Comparison of ENCODE assay signal across 10 mouse cellular contexts in the genomic region with DNA sequence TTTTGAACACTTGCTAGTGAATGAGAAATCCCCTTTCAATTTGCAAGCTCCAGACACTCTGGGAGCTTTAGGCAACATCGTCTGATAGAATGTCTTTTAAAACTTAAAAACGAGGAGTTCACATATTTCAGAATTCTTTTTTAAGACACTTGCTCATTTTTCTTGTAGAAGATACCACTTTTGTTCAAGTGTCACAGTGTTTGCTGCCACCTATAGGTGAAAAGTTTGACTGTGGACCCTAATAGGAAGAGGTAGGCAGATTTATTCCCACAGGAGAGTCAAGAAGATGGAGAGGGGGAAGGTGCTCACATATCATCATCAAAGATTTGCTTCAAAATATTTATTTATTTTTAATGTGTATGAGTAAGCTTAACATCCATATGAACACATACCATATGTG. TPM values are rescaled to one million over a fixed set of nuclear protein-coding genes. Genes with fewer than 3 reads are reported as not detected.
DNase-seq lines count a peak whose midpoint lies in the region; ATAC-seq lines count a peak whose summit lies in the region.
"Had no signal": no experiment of that assay in that cellular context is flagged by ENCODE, and none has a peak within 500 bp of the region (broad histone marks: within the 10 kb centered on the region; RNA-seq: fewer than 3 reads in every experiment).

No protein-coding gene starts in this region.

- no peaks in the 10 kb centered on the region for H3K9me3 ChIP-seq in midbrain, embryonic 14.5 days (ENCODE audit: control insufficient read depth, low read length)
- no peaks in the 10 kb centered on the region for H3K9me3 ChIP-seq in midbrain, embryonic 13.5 days
- H3K9me3 ChIP-seq: hindbrain, embryonic 15.5 days; lung, embryonic 15.5 days had no signal

- peak; percentile 23 for DNase-seq in heart, postnatal 4 days
- no peak for DNase-seq in heart, postnatal 36 days
- peak; percentile 82 for DNase-seq in midbrain, embryonic 14.5 days
- DNase-seq in R1 (ENCODE audit: low read depth, low spot score) = peak; percentile 70
- DNase-seq in urinary bladder, postnatal 14 days (ENCODE audit: low spot score) = no peak
- no peak for DNase-seq in cerebellum, postnatal 4 days (ENCODE audit: low spot score in 2 of 2)

- ATAC-seq in midbrain, embryonic 14.5 days (ENCODE audit: low FRiP score, low TSS enrichment) = no peak
- no peak for ATAC-seq in midbrain, embryonic 13.5 days
- 0 out of 2 replicates have a peak, but pooled peaks have one; percentile 42 for ATAC-seq in megakaryocyte progenitor cell, adult 5-6 weeks (replicated peaks; ENCODE audit: poor library complexity)

- H3K36me3 ChIP-seq in midbrain, embryonic 14.5 days (ENCODE audit: control insufficient read depth, insufficient read depth, low read length) = peaks cover 58% of the 10 kb centered on the region
- H3K36me3 ChIP-seq in midbrain, embryonic 13.5 days = peaks cover 65% of the 10 kb centered on the region

- whole genome bisulfite sequencing in midbrain, embryonic 14.5 days = 87% methylated on average over 2 of the region's 2 CpGs
- 80% methylated on average over 2 of the region's 2 CpGs for WGBS in midbrain, embryonic 13.5 days

- H3K9ac ChIP-seq in midbrain, embryonic 14.5 days (replicated peaks; ENCODE audit: low read length) = no peak overlapping the region
- no peak overlapping the region for H3K9ac ChIP-seq in midbrain, embryonic 13.5 days (replicated peaks)
- H3K9ac ChIP-seq: hindbrain, embryonic 15.5 days; lung, embryonic 15.5 days had no signal

- H3K4me1 ChIP-seq in midbrain, embryonic 14.5 days (ENCODE audit: control insufficient read depth, insufficient read depth, low read length) = no peaks in the 10 kb centered on the region
- no peaks in the 10 kb centered on the region for H3K4me1 ChIP-seq in midbrain, embryonic 13.5 days (replicated peaks)
- H3K4me1 ChIP-seq: hindbrain, embryonic 15.5 days; lung, embryonic 15.5 days had no signal

- H3K4me2 ChIP-seq in midbrain, embryonic 14.5 days (ENCODE audit: low read length) = no peak overlapping the region
- H3K4me2 ChIP-seq in midbrain, embryonic 13.5 days (replicated peaks) = no peak overlapping the region
- H3K4me2 ChIP-seq: hindbrain, embryonic 15.5 days; lung, embryonic 15.5 days had no signal

- no peak overlapping the region for H3K27ac ChIP-seq in midbrain, embryonic 14.5 days (replicated peaks; ENCODE audit: low read depth, low read length)
- H3K27ac ChIP-seq in midbrain, embryonic 13.5 days = no peak overlapping the region
- H3K27ac ChIP-seq: hindbrain, embryonic 15.5 days; lung, embryonic 15.5 days had no signal

- intact Hi-C loops in heart, postnatal 36 days (cut with DNase I) = loop anchor here (5.0 kb wide), 1 partner anchor 102 kb away; no protein-coding TSS in a partner anchor

- no peaks in the 10 kb centered on the region for H3K27me3 ChIP-seq in midbrain, embryonic 14.5 days (ENCODE audit: control insufficient read depth, insufficient read depth, low read length)
- no peaks in the 10 kb centered on the region for H3K27me3 ChIP-seq in midbrain, embryonic 13.5 days
- H3K27me3 ChIP-seq: hindbrain, embryonic 15.5 days; lung, embryonic 15.5 days had no signal

- no peak overlapping the region for H3K4me3 ChIP-seq in midbrain, embryonic 14.5 days (replicated peaks; ENCODE audit: low read depth, low read length)
- H3K4me3 ChIP-seq in midbrain, embryonic 13.5 days (replicated peaks) = no peak overlapping the region
- H3K4me3 ChIP-seq: hindbrain, embryonic 15.5 days; lung, embryonic 15.5 days had no signal

RNA-seq across cellular contexts. Expression of a gene that starts 8.4 kb away (rescaled TPM):
- 10 to 100 TPM; 23.3 to 25.3 TPM for total RNA-seq in heart, postnatal 4 days (2021)
- 10 to 100 TPM; 12.7 to 13.2 TPM for total RNA-seq in heart, postnatal 36 days (2021)
- polyA plus RNA-seq in midbrain, embryonic 14.5 days (2014; fragmentation: Nextera tagmentation; extraction: Ambion mirVana) = 53.4 and 55.1 TPM in 2 replicates
- 50.8 and 55.5 TPM in 2 replicates for polyA plus RNA-seq in midbrain, embryonic 13.5 days (2015; fragmentation: Nextera tagmentation; extraction: Ambion mirVana)
- total RNA-seq in megakaryocyte progenitor cell, adult 5-6 weeks (2015) = 54.3 and 55.0 TPM in 2 replicates
- 49.5 and 50.6 TPM in 2 replicates for total RNA-seq in megakaryocyte progenitor cell, adult 5-6 weeks (2017)

RNA-seq across cellular contexts. Expression of a gene that starts 59.5 kb away (rescaled TPM):
- 10 to 100 TPM; 37.4 to 40.4 TPM for total RNA-seq in heart, postnatal 4 days (2021)
- 10 to 100 TPM; 20.6 to 23.1 TPM for total RNA-seq in heart, postnatal 36 days (2021)
- 32.2 and 42.8 TPM in 2 replicates for polyA plus RNA-seq in midbrain, embryonic 14.5 days (2014; fragmentation: Nextera tagmentation; extraction: Ambion mirVana)
- polyA plus RNA-seq in midbrain, embryonic 13.5 days (2015; fragmentation: Nextera tagmentation; extraction: Ambion mirVana) = 62.4 and 66.2 TPM in 2 replicates
- 11.8 and 14.0 TPM in 2 replicates for total RNA-seq in megakaryocyte progenitor cell, adult 5-6 weeks (2015)
- 23.1 and 28.5 TPM in 2 replicates for total RNA-seq in megakaryocyte progenitor cell, adult 5-6 weeks (2017)

Comparison
In these comparisons a context has a peak if more than half of its experiments do, and no peak if none do; other contexts are left out.
1. DNase-seq: peak in heart, postnatal 4 days (single experiment), midbrain, embryonic 14.5 days (single experiment) and R1 (single experiment); none in heart, postnatal 36 days (0 of 2), urinary bladder, postnatal 14 days (single experiment) and cerebellum, postnatal 4 days (0 of 2).